Mouse (Mus musculus): ENCODE data around the gene C1galt1c1. TPM values are rescaled to one million over a fixed set of nuclear protein-coding genes. Genes with fewer than 3 reads are reported as not detected.

C1galt1c1 gene
- total and polyA plus RNA-seq, 2 experiments = 4.3 to 33.7 TPM

- Histone ChIP-seq H3K79me2 (ENCODE audit: control insufficient read depth, insufficient read depth, low read length) (no peaks in the 10 kb centered on the region), H3K27me3 (ENCODE audit: control insufficient read depth, insufficient read depth, low read length) (no peaks in the 10 kb centered on the region), H3K27ac (replicated peaks; ENCODE audit: insufficient read depth, low read depth, low read length) (no peak overlapping the region), H3K9ac (ENCODE audit: low read depth, low read length) (no peak overlapping the region), H3K4me1 (ENCODE audit: control insufficient read depth, insufficient read depth, low read length) (no peaks in the 10 kb centered on the region), H3K36me3 (ENCODE audit: control insufficient read depth, insufficient read depth, low read length) (no peaks in the 10 kb centered on the region), H3K4me3 (ENCODE audit: insufficient read depth, low read depth, low read length) (no peak overlapping the region)
- TF ChIP-seq POLR2A (IDR thresholded peaks at IDR 0.05; ENCODE audit: extremely low read depth, insufficient read depth, low read length) (no peak), CTCF (IDR thresholded peaks at IDR 0.05; ENCODE audit: low read depth, low read length) (no peak)
- no peak for DNase-seq (ENCODE audit: extremely low read depth, low read depth, low spot score)
Measured at GRCm38 (mm10) chrX:38583261-38583660, 51.6 kb downstream of the C1galt1c1 start.

- no peak overlapping the region for H3K27ac ChIP-seq (replicated peaks; ENCODE audit: insufficient read depth, low read depth, low read length)
- H3K9ac ChIP-seq (ENCODE audit: low read depth, low read length) = no peak overlapping the region
- H3K27me3 ChIP-seq (ENCODE audit: control insufficient read depth, insufficient read depth, low read length) = no peaks in the 10 kb centered on the region
- no peaks in the 10 kb centered on the region for H3K4me1 ChIP-seq (ENCODE audit: control insufficient read depth, insufficient read depth, low read length)
- 83% methylated on average over 1 of the region's 1 CpGs for WGBS
- H3K36me3 ChIP-seq (ENCODE audit: control insufficient read depth, insufficient read depth, low read length) = no peaks in the 10 kb centered on the region
- TF ChIP-seq CTCF (IDR thresholded peaks at IDR 0.05; ENCODE audit: low read depth, low read length) (no peak), POLR2A (IDR thresholded peaks at IDR 0.05; ENCODE audit: extremely low read depth, insufficient read depth, low read length) (no peak)
- H3K4me3 ChIP-seq (ENCODE audit: insufficient read depth, low read depth, low read length) = no peak overlapping the region
- no peaks in the 10 kb centered on the region for H3K79me2 ChIP-seq (ENCODE audit: control insufficient read depth, insufficient read depth, low read length)
- DNase-seq (ENCODE audit: extremely low read depth, low read depth, low spot score) = no peak
Measured at GRCm38 (mm10) chrX:38581140-38581539, 53.7 kb downstream of the C1galt1c1 start.

Other genes starting within 250 kb of the C1galt1c1 start
- gene Lamp2, start 178.6 kb downstream of the C1galt1c1 start, total RNA-seq (2014; rRNA removed) = 414 and 458 TPM in 2 replicates
- 203 and 230 TPM in 2 replicates for gene Lamp2, start 178.6 kb downstream of the C1galt1c1 start, polyA plus RNA-seq (2012; rRNA removed)
- gene Cul4b, start 58.9 kb downstream of the C1galt1c1 start, total RNA-seq (2014; rRNA removed) = 17.0 and 17.9 TPM in 2 replicates
- 2.5 and 3.0 TPM in 2 replicates for gene Cul4b, start 58.9 kb downstream of the C1galt1c1 start, polyA plus RNA-seq (2012; rRNA removed)
- gene Mcts1, start 34.5 kb downstream of the C1galt1c1 start, total RNA-seq (2014; rRNA removed) = 31.5 and 37.3 TPM in 2 replicates
- 8.2 and 10.5 TPM in 2 replicates for gene Mcts1, start 34.5 kb downstream of the C1galt1c1 start, polyA plus RNA-seq (2012; rRNA removed)
- gene 6030498E09Rik, start 137.6 kb upstream of the C1galt1c1 start, total RNA-seq (2014; rRNA removed) = not detected in 2 replicates
- gene 6030498E09Rik, start 137.6 kb upstream of the C1galt1c1 start, polyA plus RNA-seq (2012; rRNA removed) = not detected in 2 replicates